Mouse (Mus musculus): ENCODE data around the gene Slc9a1. TPM values are rescaled to one million over a fixed set of nuclear protein-coding genes. Genes with fewer than 3 reads are reported as not detected.
A peak's percentile ranks its signal among the peaks of the same experiment; 100 is the strongest.

The Slc9a1 gene
- polyA plus RNA-seq, 1 experiment from 2014 or later, result 8.3 TPM

- Histone ChIP-seq H3K36me3 (no peaks in the 10 kb centered on the region), H3K4me2 (no peak overlapping the region), H3K27me3 (no peaks in the 10 kb centered on the region), H3K4me1 (peaks cover 62% of the 10 kb centered on the region), H3K9me3 (no peaks in the 10 kb centered on the region), H3K4me3 (no peak overlapping the region), H3K9ac (no peak overlapping the region), H3K27ac (no peak overlapping the region)
- 74% methylated on average over 4 of the region's 4 CpGs for WGBS
- no peak for ATAC-seq (ENCODE audit: borderline replicate concordance, extremely low read depth, low FRiP score, low TSS enrichment)
Measured at GRCm38 (mm10) chr4:133394981-133395573, 25.6 kb downstream of the Slc9a1 start.

DNA sequence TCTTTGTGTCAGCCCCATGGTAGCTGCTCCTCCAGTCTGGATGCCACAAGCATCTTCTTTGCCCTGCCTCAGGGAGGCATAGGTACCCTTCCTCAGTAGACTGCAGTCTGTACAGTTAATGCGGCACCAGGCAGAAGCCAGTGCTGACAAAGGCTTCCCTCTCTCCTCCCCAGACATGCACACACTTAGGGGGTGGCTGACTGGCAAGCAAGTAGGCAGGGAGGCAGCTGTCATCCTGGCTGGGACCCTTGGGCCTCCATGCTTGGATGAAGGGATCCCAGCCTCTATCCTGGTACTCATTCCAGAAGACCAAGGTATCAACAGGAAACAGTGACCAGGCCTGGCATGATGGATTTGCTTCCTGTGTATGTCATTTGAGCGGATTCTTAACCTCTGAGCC, 26.6 kb downstream of the Slc9a1 start:
- H3K4me1 ChIP-seq, result peaks cover 52% of the 10 kb centered on the region
- peak overlapping the region; percentile 19; the same call in 1 of the 2 replicates for H3K27ac ChIP-seq

DNA sequence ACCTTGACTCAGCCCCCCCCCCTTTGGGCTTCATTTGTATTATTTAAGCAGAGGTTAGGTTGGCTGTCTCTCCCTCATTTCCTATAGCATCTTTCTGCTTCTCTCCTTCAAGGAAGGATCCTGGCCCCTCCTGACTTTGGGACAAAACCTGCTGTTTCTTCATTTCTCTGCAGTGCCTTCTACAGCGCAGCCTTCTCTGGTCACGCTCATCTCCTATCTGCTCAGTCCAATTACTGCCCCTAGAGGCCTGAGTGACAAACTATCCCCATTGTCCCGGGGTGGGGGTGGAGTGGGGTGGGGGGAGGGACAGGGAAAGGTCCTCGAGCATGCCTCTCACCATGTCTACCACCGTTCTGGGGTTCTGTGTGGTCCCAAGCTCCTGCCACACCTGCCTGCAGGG, 27.8 kb downstream of the Slc9a1 start:
- Histone ChIP-seq H3K27ac (no peak overlapping the region), H3K27me3 (no peaks in the 10 kb centered on the region), H3K4me2 (no peak overlapping the region), H3K4me1 (peaks cover 46% of the 10 kb centered on the region), H3K4me3 (no peak overlapping the region), H3K36me3 (no peaks in the 10 kb centered on the region), H3K9me3 (no peaks in the 10 kb centered on the region), H3K9ac (no peak overlapping the region)
- no peak for ATAC-seq (ENCODE audit: borderline replicate concordance, extremely low read depth, low FRiP score, low TSS enrichment)
- 41% methylated on average over 5 of the region's 5 CpGs for WGBS

More for the DNA sequence above, 26.6 kb downstream of the Slc9a1 start:
- ATAC-seq (ENCODE audit: borderline replicate concordance, extremely low read depth, low FRiP score, low TSS enrichment), result no peak
- Histone ChIP-seq H3K9me3 (no peaks in the 10 kb centered on the region), H3K27me3 (no peaks in the 10 kb centered on the region), H3K4me2 (no peak overlapping the region), H3K9ac (no peak overlapping the region), H3K36me3 (no peaks in the 10 kb centered on the region), H3K4me3 (no peak overlapping the region)
- WGBS, result 62% methylated on average over 2 of the region's 2 CpGs

DNA sequence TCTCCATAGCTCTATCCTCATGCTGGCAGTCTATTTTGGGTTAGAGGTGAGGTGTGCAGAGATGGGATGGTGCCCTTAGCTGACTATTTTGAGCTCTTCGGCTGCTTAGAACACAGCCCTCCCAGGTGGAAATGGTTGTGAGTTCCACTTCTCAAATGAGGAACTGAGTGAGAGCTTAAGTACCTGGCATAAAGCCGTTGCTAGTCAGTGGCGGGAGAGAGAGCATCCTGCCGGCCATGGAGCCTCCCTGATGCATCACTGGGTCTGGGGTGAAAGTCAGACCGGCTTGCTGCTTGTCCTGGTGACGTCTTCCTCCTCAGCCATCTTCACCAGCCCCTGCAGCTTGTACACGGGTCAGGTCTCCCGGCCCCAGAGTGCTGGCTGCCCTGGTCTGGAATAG, 28.5 kb downstream of the Slc9a1 start:
- 64% methylated on average over 8 of the region's 8 CpGs for WGBS
- Histone ChIP-seq H3K9ac (no peak overlapping the region), H3K4me1 (peaks cover 44% of the 10 kb centered on the region), H3K9me3 (no peaks in the 10 kb centered on the region), H3K4me2 (no peak overlapping the region), H3K36me3 (no peaks in the 10 kb centered on the region), H3K4me3 (no peak overlapping the region), H3K27me3 (no peaks in the 10 kb centered on the region), H3K27ac (no peak overlapping the region)
- ATAC-seq (ENCODE audit: borderline replicate concordance, extremely low read depth, low FRiP score, low TSS enrichment), result no peak

- no peaks in the 10 kb centered on the region for H3K9me3 ChIP-seq
- no peaks in the 10 kb centered on the region for H3K36me3 ChIP-seq
- no peak overlapping the region for H3K4me2 ChIP-seq
- no peaks in the 10 kb centered on the region for H3K27me3 ChIP-seq
- no peak overlapping the region for H3K9ac ChIP-seq
- ATAC-seq (ENCODE audit: borderline replicate concordance, extremely low read depth, low FRiP score, low TSS enrichment), result no peak
- no peak overlapping the region for H3K27ac ChIP-seq
- H3K4me3 ChIP-seq, result no peak overlapping the region
- peaks cover 44% of the 10 kb centered on the region for H3K4me1 ChIP-seq
- 71% methylated on average over 5 of the region's 5 CpGs for WGBS
Measured at GRCm38 (mm10) chr4:133398619-133399018, 29.1 kb downstream of the Slc9a1 start.

GRCm38 (mm10) chr4:133399509-133399908, 30.0 kb downstream of the Slc9a1 start:
- ATAC-seq (ENCODE audit: borderline replicate concordance, extremely low read depth, low FRiP score, low TSS enrichment), result no peak

GRCm38 (mm10) chr4:133400098-133400497, 30.6 kb downstream of the Slc9a1 start:
- no peaks in the 10 kb centered on the region for H3K36me3 ChIP-seq
- no peak overlapping the region for H3K4me3 ChIP-seq
- ATAC-seq (ENCODE audit: borderline replicate concordance, extremely low read depth, low FRiP score, low TSS enrichment), result no peak
- no peaks in the 10 kb centered on the region for H3K27me3 ChIP-seq
- H3K9me3 ChIP-seq, result no peaks in the 10 kb centered on the region
- peaks cover 33% of the 10 kb centered on the region for H3K4me1 ChIP-seq
- H3K27ac ChIP-seq, result no peak overlapping the region
- no peak overlapping the region for H3K9ac ChIP-seq
- no peak overlapping the region for H3K4me2 ChIP-seq
- WGBS, result 49% methylated on average over 7 of the region's 7 CpGs

More at GRCm38 (mm10) chr4:133399509-133399908, 30.0 kb downstream of the Slc9a1 start:
- no peaks in the 10 kb centered on the region for H3K36me3 ChIP-seq
- WGBS, result 67% methylated on average over 6 of the region's 6 CpGs
- no peak overlapping the region for H3K4me3 ChIP-seq
- H3K27me3 ChIP-seq, result no peaks in the 10 kb centered on the region
- H3K27ac ChIP-seq, result no peak overlapping the region
- no peaks in the 10 kb centered on the region for H3K9me3 ChIP-seq
- no peak overlapping the region for H3K4me2 ChIP-seq
- H3K9ac ChIP-seq, result no peak overlapping the region
- H3K4me1 ChIP-seq, result peaks cover 39% of the 10 kb centered on the region

DNA sequence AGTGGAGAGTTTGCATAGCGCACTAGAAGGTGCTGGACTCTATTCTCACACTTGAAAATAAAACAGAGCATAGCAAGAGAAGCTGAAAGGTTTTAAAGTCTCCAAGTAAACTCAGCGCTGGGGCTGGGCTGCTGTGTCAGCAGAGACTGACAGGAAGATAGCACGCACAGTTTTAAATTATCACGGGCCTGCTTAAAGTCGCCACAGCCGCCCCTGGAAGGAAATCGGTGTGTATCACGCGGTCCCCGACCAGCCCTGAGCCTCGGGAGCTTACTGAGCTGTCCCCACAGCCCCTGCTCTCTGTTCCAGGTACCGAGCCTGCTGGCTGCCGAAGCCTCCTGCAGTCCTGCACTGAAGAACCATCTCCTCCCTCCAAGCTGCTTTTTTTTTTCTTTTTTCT, 32.5 kb downstream of the Slc9a1 start:
- 47% methylated on average over 13 of the region's 13 CpGs for WGBS
- no peak overlapping the region for H3K4me2 ChIP-seq
- no peaks in the 10 kb centered on the region for H3K9me3 ChIP-seq
- no peak overlapping the region for H3K27ac ChIP-seq
- no peak for ATAC-seq (ENCODE audit: borderline replicate concordance, extremely low read depth, low FRiP score, low TSS enrichment)
- no peak overlapping the region for H3K4me3 ChIP-seq
- H3K4me1 ChIP-seq, result peaks cover 24% of the 10 kb centered on the region
- no peaks in the 10 kb centered on the region for H3K36me3 ChIP-seq
- no peak overlapping the region for H3K9ac ChIP-seq
- no peaks in the 10 kb centered on the region for H3K27me3 ChIP-seq

- Histone ChIP-seq H3K27me3 (no peaks in the 10 kb centered on the region), H3K36me3 (no peaks in the 10 kb centered on the region), H3K9ac (no peak overlapping the region), H3K27ac (no peak overlapping the region), H3K4me3 (no peak overlapping the region), H3K4me2 (no peak overlapping the region), H3K9me3 (no peaks in the 10 kb centered on the region), H3K4me1 (peaks cover 39% of the 10 kb centered on the region)
- ATAC-seq (ENCODE audit: borderline replicate concordance, extremely low read depth, low FRiP score, low TSS enrichment), result no peak
- WGBS, result 87% methylated on average over 9 of the region's 9 CpGs
Measured at GRCm38 (mm10) chr4:133403611-133404228, 34.2 kb downstream of the Slc9a1 start.

DNA sequence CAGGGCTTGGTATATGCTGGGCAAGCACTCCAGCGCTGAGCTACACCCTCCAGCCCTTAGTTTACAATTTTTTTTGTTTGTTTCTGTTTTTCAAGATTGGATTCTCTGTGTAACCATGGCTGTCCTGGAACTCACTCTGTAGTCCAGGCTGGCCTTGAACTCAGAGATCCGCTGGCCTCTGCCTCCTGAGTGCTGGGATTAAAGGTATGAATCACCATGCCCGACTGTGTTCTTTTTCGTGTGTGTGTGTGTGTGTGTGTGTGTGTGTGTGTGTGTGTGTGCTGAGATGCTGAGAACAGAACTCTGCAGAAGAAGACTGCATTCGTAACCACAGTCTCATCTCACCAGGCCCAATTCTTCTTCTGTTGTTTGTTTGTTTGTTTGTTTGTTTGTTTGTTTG, 34.8 kb downstream of the Slc9a1 start:
- no peaks in the 10 kb centered on the region for H3K9me3 ChIP-seq
- H3K9ac ChIP-seq, result no peak overlapping the region
- no peak overlapping the region for H3K4me2 ChIP-seq
- ATAC-seq (ENCODE audit: borderline replicate concordance, extremely low read depth, low FRiP score, low TSS enrichment), result no peak
- H3K27me3 ChIP-seq, result no peaks in the 10 kb centered on the region
- no peaks in the 10 kb centered on the region for H3K36me3 ChIP-seq
- H3K4me1 ChIP-seq, result peaks cover 33% of the 10 kb centered on the region
- WGBS, result 77% methylated on average over 5 of the region's 5 CpGs
- H3K27ac ChIP-seq, result no peak overlapping the region
- no peak overlapping the region for H3K4me3 ChIP-seq

DNA sequence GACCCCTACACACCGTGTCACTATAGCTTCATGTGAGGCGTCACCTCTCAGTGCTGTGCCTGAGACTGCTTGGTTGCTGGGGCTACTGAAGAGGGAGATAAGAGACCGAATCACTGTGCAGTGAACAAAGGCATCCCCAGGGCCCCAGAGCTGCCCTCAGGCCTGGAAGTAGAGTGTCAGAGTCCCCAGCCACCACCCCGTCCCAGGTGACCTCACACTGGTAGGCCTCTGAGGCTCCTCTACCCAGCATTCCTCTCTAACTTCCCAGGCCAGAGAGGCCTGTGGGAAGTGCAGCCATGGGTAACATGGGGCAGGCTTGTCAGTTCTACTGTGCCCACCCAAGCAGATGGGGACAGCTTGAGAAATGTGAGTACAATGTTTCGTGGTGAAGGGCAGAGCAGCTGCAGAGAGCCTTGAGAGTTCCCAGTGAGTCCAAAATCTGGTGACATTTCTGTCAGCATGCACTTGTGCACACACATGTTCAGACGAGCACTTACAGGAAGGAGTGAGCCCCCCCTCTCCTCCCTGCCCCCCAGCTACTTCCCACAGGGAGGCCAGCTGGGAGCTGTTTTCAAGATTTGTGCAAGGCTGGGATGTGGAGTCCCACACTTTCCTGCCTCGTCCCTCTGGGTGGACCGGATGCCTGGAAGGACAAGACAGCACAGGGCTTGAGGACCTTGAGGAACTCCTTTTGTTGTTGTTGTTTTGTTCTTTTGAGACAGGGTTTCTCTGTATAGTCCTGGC, 37.0 kb downstream of the Slc9a1 start:
- Histone ChIP-seq H3K27ac (no peak overlapping the region; the same call in none of the 2 replicates), H3K27me3 (no peaks in the 10 kb centered on the region), H3K9ac (no peak overlapping the region), H3K4me3 (no peak overlapping the region), H3K36me3 (no peaks in the 10 kb centered on the region), H3K9me3 (no peaks in the 10 kb centered on the region), H3K4me2 (no peak overlapping the region), H3K4me1 (peaks cover 27% of the 10 kb centered on the region)
- 52% methylated on average over 8 of the region's 8 CpGs for WGBS
- no peak for ATAC-seq (ENCODE audit: borderline replicate concordance, extremely low read depth, low FRiP score, low TSS enrichment)

GRCm38 (mm10) chr4:133407114-133407787, 37.7 kb downstream of the Slc9a1 start:
- Histone ChIP-seq H3K9me3 (no peaks in the 10 kb centered on the region), H3K27ac (peak overlapping the region; percentile 62), H3K4me3 (no peak overlapping the region), H3K4me1 (peaks cover 21% of the 10 kb centered on the region), H3K36me3 (peaks cover 4% of the 10 kb centered on the region; the same call in 1 of the 2 replicates), H3K4me2 (no peak overlapping the region), H3K27me3 (no peaks in the 10 kb centered on the region), H3K9ac (no peak overlapping the region)
- ATAC-seq (ENCODE audit: borderline replicate concordance, extremely low read depth, low FRiP score, low TSS enrichment), result peak; percentile 69; the same call in 1 of the 2 replicates
- WGBS, result 47% methylated on average over 6 of the region's 6 CpGs

All from lung, embryonic 15.5 days (tissue).